ENCODE assay signal across 28 mouse cellular contexts in genomic region chr1:176816728-176817127, GRCm38 (mm10). TPM values are rescaled to one million over a fixed set of nuclear protein-coding genes. Genes with fewer than 3 reads are reported as not detected.
DNase-seq lines count a peak whose midpoint lies in the region; TF ChIP-seq lines count a peak whose summit lies in the region.
"Had no signal": no experiment of that assay in that cellular context is flagged by ENCODE, and none has a peak within 500 bp of the region (broad histone marks: within the 10 kb centered on the region; RNA-seq: fewer than 3 reads in every experiment).

No protein-coding gene starts in this region.

- TF ChIP-seq CTCF in kidney, adult 2 months (conservative IDR thresholded peaks at IDR 0.05; ENCODE audit: insufficient read depth, insufficient read length, low read depth, low read length): no peak
- no peak for TF ChIP-seq CTCF in testis, adult 2 months (IDR thresholded peaks at IDR 0.05; ENCODE audit: control insufficient read depth, insufficient read depth, insufficient replicate concordance, low read depth, low read length)

- no peak for TF ChIP-seq POLR2A in kidney, adult 2 months (IDR thresholded peaks at IDR 0.05; ENCODE audit: low read depth, low read length)
- TF ChIP-seq POLR2A in testis, adult 2 months (IDR thresholded peaks at IDR 0.05; ENCODE audit: control insufficient read depth, low read depth, low read length): no peak

- no peaks in the 10 kb centered on the region for H3K9me3 ChIP-seq in megakaryocyte, embryonic 14.5 days
- H3K9me3 ChIP-seq in hindbrain, embryonic 10.5 days: no peaks in the 10 kb centered on the region
- H3K9me3 ChIP-seq: embryonic facial prominence, embryonic 10.5 days; forebrain, embryonic 10.5 days; hindbrain, embryonic 13.5 days; limb, embryonic 12.5 days; liver, embryonic 12.5 days; midbrain, embryonic 13.5 days; neural tube, embryonic 13.5 days had no signal

- peak; percentile 12 for DNase-seq in kidney, adult 2 months
- no peak for DNase-seq in kidney, postnatal 36 days
- no peak for DNase-seq in testis, postnatal 10 days (ENCODE audit: low spot score)
- DNase-seq in liver: no peak
- DNase-seq in left cerebral cortex, postnatal 25 days (ENCODE audit: low spot score in 2 of 2): no peak
- no peak for DNase-seq in hindbrain, embryonic 10.5 days (ENCODE audit: low spot score)
- DNase-seq: adrenal gland, postnatal 10 days; cerebellum, adult 9-11 months; forebrain, postnatal 0 days; gastrocnemius, postnatal 14 days; heart, adult 2 months; kidney, adult 18-20 months; kidney, postnatal 10 days; lung, adult 18-20 months; retina, postnatal 1 day; right cerebral cortex, postnatal 25 days; spleen, adult 18-20 months had no signal

- H3K4me3 ChIP-seq in kidney, adult 2 months (ENCODE audit: insufficient read depth, low read depth, low read length): no peak overlapping the region
- peak overlapping the region; percentile 43 for H3K4me3 ChIP-seq in testis, adult 2 months (ENCODE audit: control insufficient read depth, low read depth, low read length)
- peak overlapping the region; percentile 65 for H3K4me3 ChIP-seq in megakaryocyte, embryonic 14.5 days (replicated peaks)
- H3K4me3 ChIP-seq in hindbrain, embryonic 10.5 days: no peak overlapping the region
- H3K4me3 ChIP-seq: embryonic facial prominence, embryonic 10.5 days; forebrain, embryonic 10.5 days; heart, adult 2 months; hindbrain, embryonic 13.5 days; limb, embryonic 12.5 days; liver, embryonic 12.5 days; midbrain, embryonic 13.5 days; neural tube, embryonic 13.5 days had no signal

- H3K27ac ChIP-seq in kidney, adult 2 months (ENCODE audit: insufficient read depth, low read depth, low read length): no peak overlapping the region
- no peak overlapping the region for H3K27ac ChIP-seq in testis, adult 2 months (ENCODE audit: control insufficient read depth, insufficient read depth, low read depth, low read length)
- no peak overlapping the region for H3K27ac ChIP-seq in hindbrain, embryonic 10.5 days
- H3K27ac ChIP-seq: embryonic facial prominence, embryonic 10.5 days; forebrain, embryonic 10.5 days; heart, adult 2 months; hindbrain, embryonic 13.5 days; limb, embryonic 12.5 days; liver, embryonic 12.5 days; midbrain, embryonic 13.5 days; neural tube, embryonic 13.5 days; stomach, postnatal 0 days had no signal

- no peaks in the 10 kb centered on the region for H3K36me3 ChIP-seq in kidney, adult 2 months (ENCODE audit: control insufficient read depth, insufficient read depth, low read length)
- H3K36me3 ChIP-seq in testis, adult 2 months (ENCODE audit: control insufficient read depth, insufficient read depth, low read length): no peaks in the 10 kb centered on the region
- peaks cover 29% of the 10 kb centered on the region for H3K36me3 ChIP-seq in megakaryocyte, embryonic 14.5 days (replicated peaks; ENCODE audit: low read length)
- no peaks in the 10 kb centered on the region for H3K36me3 ChIP-seq in hindbrain, embryonic 10.5 days
- H3K36me3 ChIP-seq: embryonic facial prominence, embryonic 10.5 days; forebrain, embryonic 10.5 days; hindbrain, embryonic 13.5 days; limb, embryonic 12.5 days; liver, embryonic 12.5 days; midbrain, embryonic 13.5 days; neural tube, embryonic 13.5 days had no signal

- intact Hi-C loops in left cerebral cortex, postnatal 25 days (cut with DNase I): no loop called here

- WGBS in kidney, adult 2 months: 89% methylated on average over 4 of the region's 4 CpGs
- WGBS in hindbrain, embryonic 10.5 days: 88% methylated on average over 4 of the region's 4 CpGs

- peaks cover 5% of the 10 kb centered on the region for H3K4me1 ChIP-seq in kidney, adult 2 months (ENCODE audit: control insufficient read depth, insufficient read depth, low read length)
- no peaks in the 10 kb centered on the region; the same call in none of the 2 replicates for H3K4me1 ChIP-seq in testis, adult 2 months (ENCODE audit: control insufficient read depth, insufficient read depth, low read length)
- peaks cover 70% of the 10 kb centered on the region for H3K4me1 ChIP-seq in megakaryocyte, embryonic 14.5 days
- peaks cover 15% of the 10 kb centered on the region for H3K4me1 ChIP-seq in hindbrain, embryonic 10.5 days (replicated peaks)

- no peaks in the 10 kb centered on the region for H3K27me3 ChIP-seq in kidney, adult 2 months (replicated peaks; ENCODE audit: control insufficient read depth, insufficient read depth, low read length)
- no peaks in the 10 kb centered on the region for H3K27me3 ChIP-seq in testis, adult 2 months (ENCODE audit: control insufficient read depth, insufficient read depth, low read length)
- H3K27me3 ChIP-seq in megakaryocyte, embryonic 14.5 days (replicated peaks): no peaks in the 10 kb centered on the region
- H3K27me3 ChIP-seq in hindbrain, embryonic 10.5 days (ENCODE audit: insufficient read depth, poor library complexity, severe bottlenecking): no peaks in the 10 kb centered on the region
- H3K27me3 ChIP-seq: hindbrain, embryonic 13.5 days; limb, embryonic 12.5 days; midbrain, embryonic 13.5 days; neural tube, embryonic 13.5 days; Patski had no signal

RNA-seq across cellular contexts. Expression of gene Sdccag8, which starts 2.3 kb away (rescaled TPM):
- polyA plus RNA-seq in kidney, adult 2 months (2012; rRNA removed): 12.8 and 13.3 TPM in 2 replicates
- 14.3 and 17.4 TPM in 2 replicates for polyA plus RNA-seq in testis, adult 2 months (2012; rRNA removed)
- 2.0 and 3.0 TPM in 2 replicates for polyA plus RNA-seq in megakaryocyte, embryonic 14.5 days (2012; ENCODE audit: insufficient read depth, low replicate concordance)
- total RNA-seq in left cerebral cortex, postnatal 25 days (2021): 10 to 100 TPM; 14.3 to 16.4 TPM
- 22.1 and 25.3 TPM in 2 replicates for polyA plus RNA-seq in hindbrain, embryonic 10.5 days (2016; fragmentation: Nextera tagmentation; extraction: Ambion mirVana)

RNA-seq across cellular contexts. Expression of gene Cep170, which starts 2.9 kb away (rescaled TPM):
- 2.9 and 3.2 TPM in 2 replicates for polyA plus RNA-seq in kidney, adult 2 months (2012; rRNA removed)
- 57.7 and 62.2 TPM in 2 replicates for polyA plus RNA-seq in testis, adult 2 months (2012; rRNA removed)
- 1.7 and 3.1 TPM in 2 replicates for polyA plus RNA-seq in megakaryocyte, embryonic 14.5 days (2012; ENCODE audit: insufficient read depth, low replicate concordance)
- total RNA-seq in left cerebral cortex, postnatal 25 days (2021): 100 to 1,000 TPM; 100 TPM
- 35.5 and 42.4 TPM in 2 replicates for polyA plus RNA-seq in hindbrain, embryonic 10.5 days (2016; fragmentation: Nextera tagmentation; extraction: Ambion mirVana)

Comparison
In these comparisons a context has a peak if more than half of its experiments do, and no peak if none do; other contexts are left out.
1. H3K4me3 ChIP-seq: peak in testis, adult 2 months (single experiment) and megakaryocyte, embryonic 14.5 days (single experiment); none in kidney, adult 2 months (single experiment) and hindbrain, embryonic 10.5 days (single experiment).